Mouse (Mus musculus) heart, postnatal 14 days (tissue): ENCODE results near the gene Secisbp2. TPM values are rescaled to one million over a fixed set of nuclear protein-coding genes. Genes with fewer than 3 reads are reported as not detected.
A peak's percentile ranks its signal among the peaks of the same experiment; 100 is the strongest.

Source experiments
- DNase-seq, 2 experiments: peaks; one replicate each; pipeline ENCODE4 v3.0.0; 2021 to 2022
- intact Hi-C: fragments of 180-260 bp; cut with DNase I; formaldehyde crosslinking; loops from one replicate; pipeline ENCODE4 v1.15.1; 2025
- total RNA-seq, 2 experiments: library from RNA; stranded (reverse); gene quantifications; 2 replicates each; pipeline ENCODE4 v1.2.3; 2021

The Secisbp2 gene
- total RNA-seq, 2 experiments from 2014 or later = 18.3 to 20.6 TPM

DNA sequence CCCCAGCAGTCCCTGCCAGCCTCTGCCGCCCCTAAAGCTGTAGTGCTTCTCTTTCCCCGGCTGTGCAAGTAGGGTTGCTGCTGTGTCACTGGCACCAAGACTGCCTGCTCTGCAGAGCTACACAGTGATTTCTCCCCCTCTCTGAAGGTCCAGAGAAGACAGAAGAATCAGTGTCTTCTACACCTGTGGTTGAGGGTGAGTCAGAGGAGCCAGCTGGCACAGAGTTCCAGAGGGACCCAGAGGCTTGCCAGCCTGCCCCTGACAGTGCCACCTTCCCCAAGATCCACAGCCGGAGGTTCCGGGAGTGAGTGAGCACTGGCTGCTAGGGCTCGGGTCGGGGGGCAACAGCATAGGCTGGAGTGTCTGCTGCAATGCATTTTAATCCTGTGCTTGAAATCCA lies 27.2 kb downstream of the Secisbp2 start:
- no peak for DNase-seq

DNA sequence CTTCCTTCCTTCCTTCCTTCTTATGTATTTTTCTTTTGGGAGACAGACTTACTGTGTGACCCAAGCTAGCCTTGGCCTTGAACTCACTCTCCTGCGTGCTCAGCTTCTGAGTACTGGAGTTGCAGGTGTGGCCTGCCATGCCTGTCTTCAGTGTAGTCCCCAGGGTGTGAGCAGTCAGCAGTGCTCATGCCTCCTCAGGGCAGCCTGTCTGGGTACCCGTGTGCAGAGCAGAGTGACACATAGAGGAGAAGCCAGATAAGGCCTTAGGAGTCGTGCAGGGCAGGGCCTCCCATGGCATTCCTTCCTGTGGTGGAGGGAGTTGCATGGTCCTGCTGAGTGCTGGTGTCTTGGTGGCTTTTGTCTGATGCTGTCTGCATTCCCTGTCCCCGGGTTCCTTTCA lies 27.8 kb downstream of the Secisbp2 start:
- intact Hi-C loops = no loop called here
- DNase-seq = no peak

More for the DNA sequence above, 27.2 kb downstream of the Secisbp2 start:
- intact Hi-C loops = no loop called here

DNA sequence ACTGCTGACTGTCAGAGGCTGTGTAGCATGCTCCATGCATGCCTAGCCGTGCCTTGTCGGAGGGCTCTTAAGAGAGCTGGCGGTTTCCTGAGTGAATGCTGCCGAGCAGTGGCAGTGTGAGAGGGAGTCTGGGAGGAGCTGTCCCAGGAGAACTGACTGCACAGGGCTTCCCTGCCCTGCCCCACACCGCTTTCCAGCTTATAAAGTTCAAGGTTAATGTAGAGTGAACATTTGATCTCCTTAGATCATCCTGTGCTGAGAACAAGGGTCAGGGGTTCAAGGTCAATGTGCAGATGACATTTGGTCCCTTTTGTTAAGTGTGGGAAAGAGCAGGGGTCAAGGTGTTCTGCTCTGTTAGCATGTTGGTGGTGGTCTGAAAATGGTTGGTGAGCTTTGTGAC lies 29.6 kb downstream of the Secisbp2 start:
- intact Hi-C loops = no loop called here

GRCm38 (mm10) chr13:51681634-51682033 lies 30.1 kb downstream of the Secisbp2 start:
- no peak for DNase-seq
- intact Hi-C loops = no loop called here

More for the DNA sequence above, 29.6 kb downstream of the Secisbp2 start:
- DNase-seq = no peak

DNA sequence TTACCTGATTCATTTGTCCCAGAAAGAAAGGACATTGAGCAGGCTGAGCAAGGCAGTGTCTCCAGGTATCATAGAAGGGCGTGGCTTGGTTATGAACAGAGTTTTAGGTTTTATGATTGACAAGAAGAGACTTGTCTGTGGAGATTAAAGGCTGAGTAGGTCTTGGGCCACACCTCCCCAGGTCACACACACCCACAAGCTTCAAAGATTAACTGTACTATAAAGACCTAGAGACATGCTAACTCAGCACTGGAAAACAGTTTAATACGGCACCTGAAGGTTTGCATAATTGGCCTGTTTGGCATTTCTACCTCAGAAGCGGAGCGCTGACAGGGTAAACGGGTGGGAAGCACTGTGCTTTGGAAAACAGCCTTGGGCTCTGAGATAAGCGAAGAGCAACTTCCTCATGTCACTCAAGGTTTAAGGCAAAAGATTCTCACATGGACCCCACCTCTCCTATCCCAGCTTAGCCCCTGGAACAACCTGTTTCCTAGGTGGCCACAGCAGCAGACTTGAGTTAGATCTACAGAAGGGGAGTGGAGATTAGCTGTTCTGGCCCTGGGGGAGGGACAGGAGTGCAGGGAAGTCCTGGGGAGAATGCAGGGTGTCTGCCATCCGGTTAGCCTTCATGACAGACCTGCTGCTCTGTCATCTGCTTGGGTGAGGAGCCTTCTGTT lies 33.9 kb downstream of the Secisbp2 start:
- intact Hi-C loops = no loop called here
- no peak for DNase-seq

- DNase-seq = no peak
- intact Hi-C loops = no loop called here
Measured at GRCm38 (mm10) chr13:51686966-51687365, 35.5 kb downstream of the Secisbp2 start.

DNA sequence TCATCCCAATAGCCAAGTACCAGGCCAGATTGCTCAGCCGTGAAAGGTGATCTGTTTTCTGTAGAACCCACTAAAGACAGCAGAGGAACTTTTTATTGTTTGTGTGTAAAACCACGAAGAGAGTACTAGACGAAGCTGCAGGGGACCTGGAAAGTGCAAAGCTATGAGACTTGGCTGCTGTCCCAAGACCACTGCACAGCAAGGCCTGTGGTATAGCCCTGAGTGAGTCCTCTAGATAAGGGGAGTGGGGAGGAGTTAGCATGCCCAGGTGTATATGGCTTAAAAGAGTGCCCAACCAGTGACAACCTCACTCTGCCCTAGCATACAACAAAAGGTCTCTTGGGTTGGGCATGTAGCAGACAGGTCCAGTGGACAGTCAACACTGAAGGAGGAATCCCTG lies 37.2 kb downstream of the Secisbp2 start:
- no peak for DNase-seq
- intact Hi-C loops = no loop called here

DNA sequence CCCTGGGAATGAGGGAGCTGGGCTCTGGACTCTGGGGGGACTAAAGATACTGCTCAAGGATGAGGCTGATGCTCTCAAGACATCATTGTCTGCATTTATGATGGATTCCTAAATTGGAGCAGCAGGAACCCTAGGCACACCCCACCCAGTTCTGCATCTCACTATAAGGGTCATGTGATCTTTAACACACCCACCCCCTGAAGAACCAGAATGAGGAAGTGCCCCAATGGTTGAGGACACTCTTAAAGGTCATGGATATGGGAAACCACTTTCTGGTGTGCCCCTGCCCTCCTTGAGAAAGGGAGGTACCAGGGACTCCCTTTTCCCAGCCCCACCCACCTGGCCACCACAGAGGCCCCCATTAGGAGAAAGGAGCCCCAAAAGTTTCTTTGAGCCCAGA lies 45.0 kb downstream of the Secisbp2 start:
- no peak for DNase-seq
- intact Hi-C loops = no loop called here

GRCm38 (mm10) chr13:51697455-51697854 lies 46.0 kb downstream of the Secisbp2 start:
- DNase-seq = no peak
- intact Hi-C loops = no loop called here

GRCm38 (mm10) chr13:51697897-51698296 lies 46.4 kb downstream of the Secisbp2 start:
- intact Hi-C loops = no loop called here
- DNase-seq = no peak

GRCm38 (mm10) chr13:51698318-51698717 lies 46.8 kb downstream of the Secisbp2 start:
- intact Hi-C loops = no loop called here
- DNase-seq = no peak

GRCm38 (mm10) chr13:51703893-51704292 lies 52.4 kb downstream of the Secisbp2 start:
- intact Hi-C loops = no loop called here
- no peak for DNase-seq

- intact Hi-C loops = no loop called here
- DNase-seq = no peak
Measured at GRCm38 (mm10) chr13:51705882-51706854, 54.7 kb downstream of the Secisbp2 start.

DNA sequence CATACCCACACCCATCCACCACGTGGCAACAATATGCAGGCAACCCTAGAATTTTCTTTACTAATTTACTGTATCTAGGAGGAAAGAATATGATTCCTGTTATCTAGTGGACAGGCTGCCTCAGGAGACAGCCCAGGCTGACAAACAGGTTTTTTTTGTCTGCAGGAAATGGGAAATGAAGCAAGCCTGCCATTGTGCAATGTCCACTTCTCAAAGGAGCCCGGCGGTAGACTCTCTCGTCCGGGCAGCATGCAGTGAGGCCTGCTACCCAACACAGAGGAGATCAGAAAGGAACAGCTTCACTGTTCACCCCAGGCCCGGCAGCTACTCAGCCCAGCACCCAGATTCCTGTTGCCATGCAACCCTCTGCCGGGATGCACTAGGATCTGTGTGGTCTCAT lies 59.2 kb downstream of the Secisbp2 start:
- peak; percentile 26 for DNase-seq
- intact Hi-C loops = no loop called here

- no peak for DNase-seq
- intact Hi-C loops = no loop called here
Measured at GRCm38 (mm10) chr13:51712022-51712421, 60.5 kb downstream of the Secisbp2 start.

- intact Hi-C loops = no loop called here
- DNase-seq = peak; percentile 53 to 56
Measured at GRCm38 (mm10) chr13:51716350-51717263, 65.1 kb downstream of the Secisbp2 start.

GRCm38 (mm10) chr13:51719256-51719655 lies 67.8 kb downstream of the Secisbp2 start:
- no peak for DNase-seq

DNA sequence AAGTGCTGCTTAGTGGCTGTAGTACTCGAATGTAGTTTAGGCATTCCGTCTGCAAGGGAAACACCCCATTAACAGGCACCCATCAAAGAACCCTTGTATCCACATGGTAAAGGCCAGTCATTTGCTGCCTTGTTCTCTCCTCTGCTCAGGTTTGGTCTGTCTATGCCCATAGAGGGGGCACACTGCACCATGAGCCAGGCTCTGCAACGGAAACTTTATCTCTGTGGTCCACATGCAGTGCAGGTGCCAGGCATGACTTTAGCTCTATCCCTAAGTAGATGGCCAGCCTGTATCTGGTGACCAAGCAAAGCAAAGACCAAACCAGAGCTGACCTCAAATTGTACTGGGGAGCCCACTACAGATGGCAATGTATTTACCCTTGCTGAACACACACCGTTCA lies 69.1 kb downstream of the Secisbp2 start:
- intact Hi-C loops = no loop called here

More at GRCm38 (mm10) chr13:51719256-51719655, 67.8 kb downstream of the Secisbp2 start:
- intact Hi-C loops = no loop called here

GRCm38 (mm10) chr13:51723114-51723513 lies 71.6 kb downstream of the Secisbp2 start:
- DNase-seq = no peak
- intact Hi-C loops = no loop called here

More for the DNA sequence above, 69.1 kb downstream of the Secisbp2 start:
- no peak for DNase-seq

DNA sequence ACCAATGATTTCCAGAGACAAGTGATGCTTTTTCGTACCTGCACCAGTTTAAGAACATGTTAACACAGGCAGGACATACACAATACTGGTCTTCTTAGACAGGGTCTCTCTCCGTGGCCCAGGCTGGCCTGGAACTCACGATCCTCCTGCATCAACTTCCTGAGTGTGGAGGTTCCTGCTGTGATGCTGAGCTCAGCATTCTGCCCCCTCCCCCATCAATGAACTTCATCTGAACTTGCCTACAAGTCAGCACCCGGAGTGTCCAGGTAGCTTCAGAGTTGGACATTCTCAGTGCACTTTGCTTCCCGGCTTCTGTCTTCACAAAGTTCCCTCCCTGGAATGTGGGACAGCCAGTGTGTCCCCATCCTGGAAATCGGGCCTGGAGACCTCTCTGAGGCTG lies 73.1 kb downstream of the Secisbp2 start:
- intact Hi-C loops = no loop called here
- DNase-seq = no peak
